Mouse (Mus musculus) thymus, postnatal 10 days (tissue): ENCODE measurements around the gene Arhgef39.
A peak's percentile ranks its signal among the peaks of the same experiment; 100 is the strongest.

ENCODE experiments used
- DNase-seq, 2 experiments: peaks; one replicate each; pipeline ENCODE4 v3.0.0; 2021; ENCODE audit warnings: low spot score in 2 of 2

The Arhgef39 gene

GRCm38 (mm10) chr4:43478906-43479832 lies 20.3 kb downstream of the Arhgef39 start:
- DNase-seq, result peak; percentile 58 to 84

GRCm38 (mm10) chr4:43478534-43478858 lies 21.0 kb downstream of the Arhgef39 start:
- DNase-seq, result peak in 1 of 2 experiments; percentile 71

GRCm38 (mm10) chr4:43477857-43478533 lies 21.5 kb downstream of the Arhgef39 start:
- DNase-seq, result peak; percentile 85 to 86

GRCm38 (mm10) chr4:43476604-43477003 lies 22.9 kb downstream of the Arhgef39 start:
- DNase-seq, result peak in 1 of 2 experiments; percentile 33

GRCm38 (mm10) chr4:43473636-43474035 lies 25.9 kb downstream of the Arhgef39 start:
- no peak for DNase-seq

- no peak for DNase-seq
Measured at GRCm38 (mm10) chr4:43470301-43470700, 29.2 kb downstream of the Arhgef39 start.

GRCm38 (mm10) chr4:43466872-43467271 lies 32.6 kb downstream of the Arhgef39 start:
- no peak for DNase-seq

- DNase-seq, result no peak
Measured at GRCm38 (mm10) chr4:43465935-43466334, 33.6 kb downstream of the Arhgef39 start.

- DNase-seq, result no peak
Measured at GRCm38 (mm10) chr4:43463102-43463501, 36.4 kb downstream of the Arhgef39 start.

GRCm38 (mm10) chr4:43457124-43457523 lies 42.4 kb downstream of the Arhgef39 start:
- no peak for DNase-seq

- peak; percentile 50 to 64 for DNase-seq
Measured at GRCm38 (mm10) chr4:43456470-43456869, 43.0 kb downstream of the Arhgef39 start.

GRCm38 (mm10) chr4:43454041-43454836 lies 45.3 kb downstream of the Arhgef39 start, which contains the start of gene Cd72:
TSS of gene Cd72 (minus strand) at chr4:43454628.
- no peak for DNase-seq

- peak in 1 of 2 experiments; percentile 38 for DNase-seq
Measured at GRCm38 (mm10) chr4:43453413-43453812, 46.1 kb downstream of the Arhgef39 start.

- no peak for DNase-seq
Measured at GRCm38 (mm10) chr4:43452315-43452714, 47.2 kb downstream of the Arhgef39 start.

- no peak for DNase-seq
Measured at GRCm38 (mm10) chr4:43448554-43448953, 50.9 kb downstream of the Arhgef39 start.

- DNase-seq, result no peak
Measured at GRCm38 (mm10) chr4:43447251-43447650, 52.2 kb downstream of the Arhgef39 start.
